Comparison of ENCODE assay signal across 29 mouse cellular contexts in the genomic region with DNA sequence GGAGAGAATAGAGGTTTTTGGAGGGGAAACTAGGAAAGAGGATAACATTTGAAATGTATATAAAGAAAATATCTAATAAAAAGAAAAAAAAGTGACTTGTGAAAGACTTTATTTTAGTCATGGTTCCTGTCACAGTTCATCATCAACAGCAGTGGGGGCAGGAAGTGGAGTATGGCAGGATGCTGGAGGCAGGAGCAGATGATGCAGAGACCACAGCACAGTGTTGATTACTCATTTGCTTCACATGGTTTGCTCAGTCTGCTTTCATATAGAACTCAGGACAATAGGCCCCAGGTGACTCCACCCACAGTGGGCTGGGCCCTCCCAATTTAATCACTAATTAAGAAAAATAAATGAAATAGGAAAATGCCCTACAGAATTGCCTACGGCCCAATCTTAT. TPM values are rescaled to one million over a fixed set of nuclear protein-coding genes. Genes with fewer than 3 reads are reported as not detected.
DNase-seq lines count a peak whose midpoint lies in the region; ATAC-seq lines count a peak whose summit lies in the region.
"Had no signal": no experiment of that assay in that cellular context is flagged by ENCODE, and none has a peak within 500 bp of the region (broad histone marks: within the 10 kb centered on the region; RNA-seq: fewer than 3 reads in every experiment).

No protein-coding gene starts in this region.

- H3K9ac ChIP-seq in neural tube, embryonic 15.5 days (replicated peaks), result no peak overlapping the region
- H3K9ac ChIP-seq: embryonic facial prominence, embryonic 15.5 days; heart, embryonic 12.5 days; hindbrain, embryonic 12.5 days; intestine, embryonic 15.5 days had no signal

- H3K9me3 ChIP-seq in megakaryocyte, embryonic 14.5 days, result no peaks in the 10 kb centered on the region
- H3K9me3 ChIP-seq in neural tube, embryonic 15.5 days (replicated peaks), result no peaks in the 10 kb centered on the region
- H3K9me3 ChIP-seq: embryonic facial prominence, embryonic 15.5 days; forebrain, embryonic 10.5 days; heart, embryonic 12.5 days; hindbrain, embryonic 12.5 days; intestine, embryonic 15.5 days had no signal

- WGBS in neural tube, embryonic 15.5 days, result 69% methylated on average over 1 of the region's 1 CpGs

- H3K27me3 ChIP-seq in megakaryocyte, embryonic 14.5 days (replicated peaks), result no peaks in the 10 kb centered on the region
- no peaks in the 10 kb centered on the region for H3K27me3 ChIP-seq in neural tube, embryonic 15.5 days (replicated peaks)
- H3K27me3 ChIP-seq: CH12.LX; embryonic facial prominence, embryonic 15.5 days; heart, embryonic 12.5 days; hindbrain, embryonic 12.5 days; intestine, embryonic 15.5 days had no signal

- no peak overlapping the region for H3K4me2 ChIP-seq in neural tube, embryonic 15.5 days
- H3K4me2 ChIP-seq: embryonic facial prominence, embryonic 15.5 days; heart, embryonic 12.5 days; hindbrain, embryonic 12.5 days; intestine, embryonic 15.5 days had no signal

- H3K36me3 ChIP-seq in megakaryocyte, embryonic 14.5 days (replicated peaks; ENCODE audit: low read length), result peaks cover 2% of the 10 kb centered on the region
- no peaks in the 10 kb centered on the region for H3K36me3 ChIP-seq in neural tube, embryonic 15.5 days
- H3K36me3 ChIP-seq: embryonic facial prominence, embryonic 15.5 days; forebrain, embryonic 10.5 days; heart, embryonic 12.5 days; hindbrain, embryonic 12.5 days; intestine, embryonic 15.5 days had no signal

- H3K27ac ChIP-seq in neural tube, embryonic 15.5 days (replicated peaks), result no peak overlapping the region
- H3K27ac ChIP-seq: embryonic facial prominence, embryonic 15.5 days; forebrain, embryonic 10.5 days; heart, adult 2 months; hindbrain, embryonic 12.5 days; intestine, embryonic 15.5 days had no signal

- peak; percentile 4 for DNase-seq in T-cell, adult 2 months (ENCODE audit: low spot score)
- peak; percentile 11 for DNase-seq in induced T-regulatory cell, adult 2 months (ENCODE audit: low read depth)
- DNase-seq in adrenal gland, postnatal 25 days, result no peak
- DNase-seq in adipocyte (ENCODE audit: low spot score), result no peak
- DNase-seq: adrenal gland, postnatal 14 days; cerebellum, adult 18-20 months; cerebellum, adult 9-11 months; cerebellum, postnatal 36 days; gastrocnemius, postnatal 14 days; heart, adult 2 months; kidney, adult 18-20 months had no signal

- H3K4me1 ChIP-seq in megakaryocyte, embryonic 14.5 days, result peaks cover 72% of the 10 kb centered on the region
- H3K4me1 ChIP-seq in neural tube, embryonic 15.5 days, result no peaks in the 10 kb centered on the region
- H3K4me1 ChIP-seq: embryonic facial prominence, embryonic 15.5 days; forebrain, embryonic 10.5 days; heart, embryonic 12.5 days; hindbrain, embryonic 12.5 days; intestine, embryonic 15.5 days had no signal

- H3K4me3 ChIP-seq in megakaryocyte, embryonic 14.5 days (replicated peaks), result peak overlapping the region; percentile 64
- H3K4me3 ChIP-seq in neural tube, embryonic 15.5 days (replicated peaks), result no peak overlapping the region
- H3K4me3 ChIP-seq: embryonic facial prominence, embryonic 15.5 days; erythroblast, embryonic 14.5 days; forebrain, embryonic 10.5 days; heart, adult 2 months; heart, embryonic 12.5 days; hindbrain, embryonic 12.5 days; intestine, embryonic 15.5 days had no signal

- ATAC-seq in megakaryocyte, adult 5-6 weeks (ENCODE audit: poor library complexity, severe bottlenecking), result no peak
- no peak for ATAC-seq in neural tube, embryonic 15.5 days (ENCODE audit: low FRiP score)
- ATAC-seq: forebrain, embryonic 16.5 days; hindbrain, embryonic 16.5 days; intestine, embryonic 15.5 days had no signal

RNA-seq across cellular contexts. Expression of a gene that starts 35.8 kb away (rescaled TPM):
- polyA plus RNA-seq in megakaryocyte, embryonic 14.5 days (2012; ENCODE audit: insufficient read depth, low replicate concordance), result 17.0 TPM in 1 of 2 replicates, not detected in the other
- 63.5 and 82.7 TPM in 2 replicates for total RNA-seq in megakaryocyte, adult 5-6 weeks (2015)
- total RNA-seq in megakaryocyte, adult 5-6 weeks (2017), result 77.4 and 79.4 TPM in 2 replicates
- polyA plus RNA-seq in neural tube, embryonic 15.5 days (2015; fragmentation: Nextera tagmentation; extraction: Ambion mirVana), result 97.1 and 103 TPM in 2 replicates
- 32.5 and 37.0 TPM in 2 replicates for total RNA-seq in adrenal gland, postnatal 25 days (2021)

RNA-seq across cellular contexts. Expression of a gene that starts 53.5 kb away (rescaled TPM):
- polyA plus RNA-seq in megakaryocyte, embryonic 14.5 days (2012; ENCODE audit: insufficient read depth, low replicate concordance), result not detected in 2 replicates
- total RNA-seq in megakaryocyte, adult 5-6 weeks (2015), result not detected in 2 replicates
- total RNA-seq in megakaryocyte, adult 5-6 weeks (2017), result not detected in 2 replicates
- not detected in 2 replicates for polyA plus RNA-seq in neural tube, embryonic 15.5 days (2015; fragmentation: Nextera tagmentation; extraction: Ambion mirVana)
- total RNA-seq in adrenal gland, postnatal 25 days (2021), result not detected in 2 replicates
- total RNA-seq: adrenal gland, adult 18-20 months; adrenal gland, postnatal 14 days; CH12.LX; gastrocnemius, adult 18-20 months; gastrocnemius, postnatal 14 days; heart, adult 2 months; heart, postnatal 25 days had no signal
- polyA plus RNA-seq: embryonic facial prominence, embryonic 11.5 days; embryonic facial prominence, embryonic 15.5 days; gonadal fat pad, adult 2 months; heart, adult 2 months; heart, embryonic 12.5 days; heart, embryonic 16.5 days; hindbrain, embryonic 16.5 days had no signal

Comparison
In these comparisons a context has a peak if more than half of its experiments do, and no peak if none do; other contexts are left out.
1. DNase-seq: peak in T-cell, adult 2 months (single experiment) and induced T-regulatory cell, adult 2 months (single experiment); none in adrenal gland, postnatal 25 days (single experiment) and adipocyte (single experiment).